Mouse (Mus musculus) embryonic facial prominence, embryonic 14.5 days (tissue): Measurements from ENCODE around the gene Tat. TPM values are rescaled to one million over a fixed set of nuclear protein-coding genes. Genes with fewer than 3 reads are reported as not detected.

Experiments used
- ATAC-seq: fragments of 200-750 bp; cut with Nextera tagmentation; 2 replicates; pipeline ENCODE4 v1.8.0; 2017; ENCODE audit warnings: low read depth, moderate number of reproducible peaks, moderate TSS enrichment
- DNase-seq: peaks from one replicate; pipeline ENCODE4 v3.0.0-alpha.2; 2015; ENCODE audit warnings: low spot score
- H3K27ac ChIP-seq: fragments of 300-500 bp; sonication (generic); replicated peaks from 2 replicates; pipeline ENCODE4 v1.5.1; 2014; ENCODE audit warnings: low read depth, mild to moderate bottlenecking, low read length, moderate library complexity
- H3K27me3 ChIP-seq: fragments of 300-500 bp; sonication (generic); replicated peaks from 2 replicates; pipeline ENCODE4 v1.6.1; 2014; ENCODE audit warnings: low read length; ENCODE audit not compliant: control insufficient read depth, insufficient read depth
- H3K36me3 ChIP-seq: fragments of 300-500 bp; sonication (generic); 2 replicates; pipeline ENCODE4 v1.6.1; 2014; ENCODE audit warnings: low read length, mixed read lengths; ENCODE audit not compliant: control insufficient read depth, insufficient read depth
- H3K4me1 ChIP-seq: fragments of 300-500 bp; sonication (generic); 2 replicates; pipeline ENCODE4 v1.6.1; 2014; ENCODE audit warnings: antibody characterized with exemption, low read length; ENCODE audit not compliant: control insufficient read depth, insufficient read depth
- H3K4me2 ChIP-seq: fragments of 300-500 bp; sonication (generic); 2 replicates; pipeline ENCODE4 v1.6.1; 2014; ENCODE audit warnings: low read depth, mild to moderate bottlenecking, low read length, moderate library complexity, mixed read lengths
- H3K4me3 ChIP-seq: fragments of 300-500 bp; sonication (generic); 2 replicates; pipeline ENCODE4 v1.5.1; 2014; ENCODE audit warnings: low read depth, mild to moderate bottlenecking, low read length
- H3K9ac ChIP-seq: fragments of 300-500 bp; sonication (generic); 2 replicates; pipeline ENCODE4 v1.6.1; 2014; ENCODE audit warnings: low read depth, mild to moderate bottlenecking, low read length, moderate library complexity, mixed read lengths
- H3K9me3 ChIP-seq: fragments of 300-500 bp; sonication (generic); 2 replicates; pipeline ENCODE4 v1.6.1; 2016; ENCODE audit warnings: low read length; ENCODE audit not compliant: control insufficient read depth
- WGBS: fragments of 180-500 bp; shearing (Covaris S2); extraction: QIAGEN DNeasy Blood & Tissue Kit; methylation state at CpG from one replicate; pipeline ENCODE4 v1.1.7; 2014; 5-methylcytosine and 5-hydroxymethylcytosine counted together
- polyA plus RNA-seq: library from polyadenylated mRNA; unstranded; fragments of >200 nt; fragmentation: Nextera tagmentation; extraction: Ambion mirVana; gene quantifications from 2 replicates; pipeline ENCODE4 v1.2.1, GENCODE M21; 2014

Gene Tat
- 0.08 TPM in 1 of 2 replicates, not detected in the other for polyA plus RNA-seq

- Histone ChIP-seq H3K9me3 (no peaks in the 10 kb centered on the region), H3K36me3 (no peaks in the 10 kb centered on the region), H3K4me3 (no peak within 1 kb of the TSS), H3K4me1 (no peaks in the 10 kb centered on the region), H3K9ac (no peak within 1 kb of the TSS), H3K27ac (no peak within 1 kb of the TSS), H3K27me3 (no peaks in the 10 kb centered on the region), H3K4me2 (no peak within 1 kb of the TSS)
- 74% methylated on average over 8 of the region's 8 CpGs for WGBS
- ATAC-seq (no peak), DNase-seq (no peak)
Measured at GRCm38 (mm10) chr8:109990224-109990623, at the start of gene Tat. Tat (plus strand) TSS chr8:109990437.

DNA sequence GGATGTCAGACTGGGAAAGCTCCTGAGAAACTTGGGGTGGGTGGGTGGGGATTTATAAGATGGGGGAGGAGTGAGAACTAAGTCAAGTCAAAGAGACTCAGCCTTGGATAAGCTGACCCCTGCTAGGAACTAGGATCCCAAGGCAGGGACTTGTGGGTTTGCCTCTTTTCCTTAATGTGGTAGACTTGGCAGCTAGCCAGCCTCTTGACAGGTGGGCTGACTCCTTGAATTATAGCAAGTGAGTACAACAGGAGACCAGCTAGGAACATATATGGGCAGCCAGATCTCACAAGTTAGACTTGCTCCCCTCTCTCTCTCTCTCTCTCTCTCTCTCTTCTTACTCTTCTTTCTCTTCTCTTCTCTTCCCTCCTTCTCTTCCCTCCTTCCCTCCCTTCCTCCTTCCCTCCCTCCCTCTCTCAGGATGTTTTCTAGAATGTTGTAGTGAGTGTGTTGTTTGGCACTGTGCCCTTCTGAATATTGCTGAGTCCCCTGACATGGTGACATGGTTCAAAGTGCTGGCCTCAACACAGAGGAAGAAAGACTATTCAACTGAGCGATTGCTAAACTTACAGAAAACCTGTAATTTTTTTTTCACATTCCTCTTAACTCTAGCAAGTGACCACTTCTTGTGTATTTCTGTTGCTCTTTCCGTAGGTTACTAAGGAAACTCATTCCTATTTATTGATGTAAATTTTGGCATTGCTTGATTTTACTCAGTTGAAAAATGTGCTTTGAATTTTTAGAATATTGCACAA is 48.5 kb upstream of the Tat start:
- H3K4me1 ChIP-seq: no peaks in the 10 kb centered on the region
- H3K9me3 ChIP-seq: no peaks in the 10 kb centered on the region
- H3K4me2 ChIP-seq: no peak overlapping the region
- no peak overlapping the region for H3K9ac ChIP-seq
- 82% methylated on average over 2 of the region's 2 CpGs for WGBS
- H3K4me3 ChIP-seq: no peak overlapping the region
- H3K27me3 ChIP-seq: peaks cover under 1% of the 10 kb centered on the region; the same call in 1 of the 2 replicates
- H3K36me3 ChIP-seq: peaks cover 57% of the 10 kb centered on the region
- ATAC-seq (no peak), DNase-seq (peak; percentile 52)
- no peak overlapping the region for H3K27ac ChIP-seq

GRCm38 (mm10) chr8:109945153-109945632 is 45.0 kb upstream of the Tat start:
- no peak overlapping the region for H3K27ac ChIP-seq
- 66% methylated on average over 9 of the region's 9 CpGs for WGBS
- H3K36me3 ChIP-seq: peaks cover 31% of the 10 kb centered on the region
- no peaks in the 10 kb centered on the region for H3K9me3 ChIP-seq
- no peak overlapping the region for H3K4me3 ChIP-seq
- H3K4me1 ChIP-seq: no peaks in the 10 kb centered on the region
- ATAC-seq (no peak), DNase-seq (no peak)
- H3K27me3 ChIP-seq: peaks cover 12% of the 10 kb centered on the region
- no peak overlapping the region for H3K9ac ChIP-seq
- no peak overlapping the region for H3K4me2 ChIP-seq

- no peak overlapping the region for H3K9ac ChIP-seq
- ATAC-seq (no peak), DNase-seq (no peak)
- H3K4me1 ChIP-seq: no peaks in the 10 kb centered on the region
- peaks cover 12% of the 10 kb centered on the region for H3K27me3 ChIP-seq
- H3K9me3 ChIP-seq: no peaks in the 10 kb centered on the region
- H3K4me2 ChIP-seq: no peak overlapping the region
- no peak overlapping the region for H3K4me3 ChIP-seq
- H3K27ac ChIP-seq: no peak overlapping the region
- 76% methylated on average over 7 of the region's 7 CpGs for WGBS
- peaks cover 26% of the 10 kb centered on the region for H3K36me3 ChIP-seq
Measured at GRCm38 (mm10) chr8:109945694-109946093, 44.5 kb upstream of the Tat start.

DNA sequence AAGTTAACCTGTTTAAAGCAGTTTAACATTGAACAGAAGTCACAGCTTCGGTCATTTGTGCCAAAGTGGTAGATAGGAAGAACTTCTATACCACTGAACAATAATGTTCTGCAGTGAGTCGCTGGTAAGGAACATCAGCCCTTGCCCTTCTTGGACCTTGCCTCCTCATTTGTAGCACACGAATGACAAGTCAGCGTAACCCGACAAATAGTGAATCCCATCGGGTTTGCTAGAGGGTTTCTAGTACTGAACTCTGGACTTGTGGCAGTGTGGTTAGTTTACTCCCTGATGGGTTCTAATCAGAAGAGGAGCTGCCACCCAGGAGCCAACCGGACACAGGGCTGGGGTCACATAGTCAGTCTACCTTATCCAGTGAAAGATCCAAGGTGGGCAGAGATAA is 44.0 kb upstream of the Tat start:
- H3K4me3 ChIP-seq: no peak overlapping the region
- WGBS: 90% methylated on average over 7 of the region's 7 CpGs
- ATAC-seq (no peak), DNase-seq (no peak)
- H3K27ac ChIP-seq: no peak overlapping the region
- peaks cover 20% of the 10 kb centered on the region for H3K36me3 ChIP-seq
- peaks cover 12% of the 10 kb centered on the region for H3K27me3 ChIP-seq
- no peak overlapping the region for H3K4me2 ChIP-seq
- H3K9ac ChIP-seq: no peak overlapping the region
- no peaks in the 10 kb centered on the region for H3K4me1 ChIP-seq
- no peaks in the 10 kb centered on the region for H3K9me3 ChIP-seq

DNA sequence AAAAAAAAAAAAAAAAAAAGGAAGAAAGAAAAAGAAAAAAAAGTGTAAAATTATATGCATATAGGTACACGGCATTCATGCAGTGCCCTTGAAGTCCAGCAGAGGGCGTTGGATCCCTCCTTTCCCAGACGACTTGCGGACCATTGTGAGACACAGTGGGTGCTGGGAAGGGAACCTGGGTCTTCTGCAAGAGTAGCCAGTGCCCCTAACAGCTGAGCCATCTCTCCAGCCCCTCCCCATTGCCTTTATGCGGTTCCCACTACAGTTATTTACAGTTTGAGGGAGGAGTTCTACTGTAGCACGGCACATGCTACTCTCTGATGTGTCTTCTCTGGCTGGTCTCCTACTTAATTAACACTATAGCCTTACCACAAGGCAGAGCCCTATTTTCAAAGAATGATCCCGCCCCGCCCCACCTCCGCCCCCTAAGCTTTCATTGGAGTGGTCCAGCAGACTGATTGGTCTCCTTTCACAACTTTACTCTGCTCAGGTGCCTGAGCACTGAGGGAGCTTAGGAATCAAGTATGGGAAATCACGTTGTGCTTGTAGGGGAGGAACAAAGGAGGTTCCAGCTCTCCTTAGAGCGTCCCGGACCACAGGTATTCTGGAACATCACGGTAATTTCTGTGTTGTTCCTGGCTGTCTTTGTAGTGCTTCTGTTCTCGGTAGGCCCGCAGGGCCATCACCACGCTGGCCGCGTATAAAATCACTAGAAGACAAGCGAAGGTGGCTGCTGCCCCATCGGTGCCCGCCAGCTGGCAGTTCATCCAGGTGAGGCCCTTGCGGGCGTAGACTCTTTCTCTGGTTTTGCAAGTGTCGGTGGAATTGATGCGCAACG is 42.6 kb upstream of the Tat start:
- DNase-seq: peak; percentile 50

DNA sequence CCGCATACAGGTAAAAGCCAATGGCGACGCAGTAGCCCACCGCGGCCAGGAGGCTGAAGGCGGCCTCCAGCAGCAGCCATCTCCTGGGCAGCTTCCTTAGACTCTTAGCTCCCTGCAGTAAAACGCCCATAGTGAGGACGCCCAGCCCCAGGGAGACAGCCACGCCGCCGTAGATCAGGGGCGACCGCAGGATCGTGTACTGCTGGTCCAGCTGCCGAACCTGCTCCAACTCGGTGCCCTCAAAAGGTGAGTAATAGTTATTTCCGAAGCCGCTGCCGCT is 42.0 kb upstream of the Tat start:
- Histone ChIP-seq H3K27me3 (peaks cover 12% of the 10 kb centered on the region), H3K4me1 (no peaks in the 10 kb centered on the region), H3K4me3 (peak overlapping the region; percentile 33), H3K4me2 (peak overlapping the region; percentile 60), H3K27ac (no peak overlapping the region), H3K9me3 (no peaks in the 10 kb centered on the region), H3K9ac (peak overlapping the region; percentile 50; the same call in 1 of the 2 replicates), H3K36me3 (peaks cover 10% of the 10 kb centered on the region; the same call in 1 of the 2 replicates)
- DNase-seq (no peak), ATAC-seq (no peak)
- WGBS: 8% methylated on average over 19 of the region's 19 CpGs

More for the DNA sequence above, 42.6 kb upstream of the Tat start:
- H3K4me3 ChIP-seq: peak overlapping the region; percentile 33
- H3K9ac ChIP-seq: peak overlapping the region; percentile 50; the same call in 1 of the 2 replicates
- ATAC-seq: peak; percentile 78
- H3K9me3 ChIP-seq: no peaks in the 10 kb centered on the region
- no peak overlapping the region for H3K27ac ChIP-seq
- peaks cover 12% of the 10 kb centered on the region for H3K27me3 ChIP-seq
- peaks cover 13% of the 10 kb centered on the region; the same call in 1 of the 2 replicates for H3K36me3 ChIP-seq
- peak overlapping the region; percentile 60 for H3K4me2 ChIP-seq
- H3K4me1 ChIP-seq: no peaks in the 10 kb centered on the region
- 4% methylated on average over 24 of the region's 26 CpGs for WGBS

DNA sequence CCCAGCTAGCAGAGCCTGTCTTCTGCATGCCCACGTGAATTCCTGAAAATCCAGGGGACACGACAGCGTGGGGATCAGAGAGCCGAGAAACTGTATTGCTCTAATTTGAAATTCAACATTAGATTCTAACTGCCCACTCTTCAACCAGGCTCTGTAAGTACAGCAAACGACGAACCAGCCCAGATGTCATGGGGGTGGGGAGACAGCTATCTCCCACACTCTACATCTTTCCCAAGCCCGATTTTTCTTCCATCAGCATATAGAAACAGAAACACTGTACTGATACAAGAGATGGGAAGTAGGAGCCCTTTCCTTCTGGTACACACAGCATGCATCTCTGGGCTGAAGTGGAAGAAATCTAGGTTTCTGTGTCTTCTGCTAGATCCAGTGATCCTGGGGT is 38.1 kb upstream of the Tat start:
- ATAC-seq: no peak

More for the DNA sequence above, 38.1 kb upstream of the Tat start:
- Histone ChIP-seq H3K27me3 (peaks cover 8% of the 10 kb centered on the region), H3K36me3 (no peaks in the 10 kb centered on the region), H3K27ac (no peak overlapping the region), H3K4me3 (no peak overlapping the region), H3K4me2 (no peak overlapping the region), H3K9ac (no peak overlapping the region), H3K4me1 (peaks cover 5% of the 10 kb centered on the region; the same call in 1 of the 2 replicates), H3K9me3 (no peaks in the 10 kb centered on the region)
- no peak for DNase-seq
- 71% methylated on average over 7 of the region's 7 CpGs for WGBS
